Mouse (Mus musculus): Measurements from ENCODE around the gene Bid.
"Not testable (repeated sequence)": the region's sequence is repeated elsewhere in the genome, so short reads cannot be mapped to it uniquely, and the experiment has no call there.

Gene Bid

DNA sequence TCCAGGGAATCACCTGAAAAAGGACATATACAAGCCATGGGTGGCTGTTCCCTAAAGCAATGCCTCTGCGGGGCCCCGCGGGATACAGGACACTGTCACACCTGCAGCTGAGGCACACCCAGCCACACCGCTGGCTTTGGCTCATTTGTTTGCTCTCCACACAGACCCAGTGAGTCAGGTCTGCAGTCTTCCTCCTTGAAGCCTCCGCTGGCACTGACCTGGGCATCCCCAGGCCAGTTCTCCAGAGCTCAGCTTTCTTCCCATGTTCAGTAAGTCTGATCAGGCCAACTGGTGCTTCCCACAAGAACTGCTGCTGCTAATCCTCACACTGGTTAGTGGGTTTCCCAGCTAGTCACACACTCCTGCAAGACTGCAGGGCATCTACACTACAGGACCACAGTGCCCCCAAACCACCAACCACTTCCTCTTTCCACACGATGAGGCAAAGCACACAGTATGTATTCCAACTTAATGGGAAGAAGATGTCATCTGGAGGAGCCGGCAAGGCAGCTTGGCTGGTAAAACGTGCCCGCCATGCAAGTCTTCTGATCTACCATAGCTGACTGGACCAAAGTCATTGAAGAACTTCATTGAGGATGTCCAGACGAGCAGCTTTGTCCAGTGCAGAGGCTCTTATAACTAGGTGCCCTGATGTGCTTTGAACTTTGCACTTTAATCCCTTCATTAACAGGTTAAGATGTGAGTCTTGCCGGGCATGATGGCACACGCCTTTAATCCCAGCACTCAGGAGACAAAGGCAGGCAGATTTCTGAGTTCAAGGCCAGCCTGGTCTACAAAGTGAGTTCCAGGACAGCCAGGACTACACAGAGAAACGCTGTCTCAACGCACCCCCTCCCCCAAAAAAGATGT lies 14.6 kb downstream of the Bid start:
- no peak for DNase-seq

DNA sequence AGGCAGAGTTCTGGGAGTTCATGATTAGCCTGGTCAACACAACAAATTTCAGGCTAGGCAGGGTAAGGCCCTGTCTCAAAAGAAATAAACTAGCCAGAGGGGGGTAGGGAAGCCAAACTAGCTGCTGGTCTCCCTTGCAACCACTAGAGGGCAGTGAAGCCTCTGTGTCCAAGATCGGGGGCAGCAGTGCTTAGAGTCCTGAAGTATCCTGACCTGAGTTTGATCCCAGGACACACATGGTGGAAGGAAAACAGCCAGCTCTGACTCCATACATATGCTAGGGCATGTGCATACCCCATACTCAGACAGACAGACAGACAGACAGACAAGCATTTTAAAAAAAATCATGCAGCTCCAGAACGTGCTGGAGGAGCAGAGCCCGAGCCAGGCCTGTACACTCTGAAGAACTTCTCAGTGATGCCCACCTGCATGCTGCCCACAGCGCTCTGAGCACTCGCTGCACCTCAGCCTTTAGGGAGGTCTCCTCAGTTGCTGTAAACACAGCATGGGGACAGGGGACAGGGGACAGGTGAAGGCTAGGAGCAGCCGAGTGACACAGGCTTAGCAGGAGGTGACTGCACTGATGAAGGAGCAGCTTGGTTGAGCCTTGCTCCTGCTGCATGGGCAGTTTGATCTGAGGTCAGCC lies 18.3 kb downstream of the Bid start:
- DNase-seq: peak; percentile 51 to 65

DNA sequence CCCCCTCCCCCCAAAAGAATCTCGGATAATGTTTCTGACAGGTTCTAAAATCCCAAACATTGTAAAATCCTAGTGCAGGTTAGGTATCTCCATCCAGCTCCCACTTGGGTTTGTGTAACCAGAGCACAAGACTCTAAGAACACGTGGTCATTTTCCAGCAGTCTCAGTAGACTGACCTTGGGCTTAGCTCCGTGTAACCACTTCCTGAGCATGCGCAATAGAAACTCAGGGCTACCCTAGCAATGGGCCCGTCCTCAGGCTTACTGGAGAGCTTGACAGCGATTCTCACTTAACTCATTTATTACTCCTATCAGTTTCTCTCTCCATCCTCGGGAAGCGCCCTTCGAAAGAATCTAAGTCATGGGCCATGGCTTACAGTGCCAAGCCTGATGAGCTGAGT lies 22.1 kb downstream of the Bid start:
- no peak for DNase-seq

DNA sequence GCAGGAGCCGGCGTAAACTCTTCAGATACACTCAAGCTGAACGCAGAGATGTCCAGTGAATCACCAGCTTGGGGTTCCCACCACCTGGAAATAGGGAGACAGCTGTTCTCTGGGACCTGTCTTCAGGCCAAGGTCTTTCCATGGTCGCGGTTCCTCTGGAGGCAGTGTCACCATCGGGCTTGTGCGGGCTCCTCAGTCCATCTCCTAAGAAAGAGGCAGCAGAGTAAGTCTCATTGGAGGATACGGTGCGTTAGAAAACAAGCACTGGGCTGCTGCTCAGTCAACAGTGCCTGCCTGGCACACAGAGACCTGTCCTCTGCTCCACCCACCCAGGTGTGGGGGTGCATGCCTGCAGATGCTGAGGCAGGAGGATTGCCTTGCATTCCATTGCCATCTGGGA lies 22.6 kb downstream of the Bid start:
- no peak for DNase-seq

DNA sequence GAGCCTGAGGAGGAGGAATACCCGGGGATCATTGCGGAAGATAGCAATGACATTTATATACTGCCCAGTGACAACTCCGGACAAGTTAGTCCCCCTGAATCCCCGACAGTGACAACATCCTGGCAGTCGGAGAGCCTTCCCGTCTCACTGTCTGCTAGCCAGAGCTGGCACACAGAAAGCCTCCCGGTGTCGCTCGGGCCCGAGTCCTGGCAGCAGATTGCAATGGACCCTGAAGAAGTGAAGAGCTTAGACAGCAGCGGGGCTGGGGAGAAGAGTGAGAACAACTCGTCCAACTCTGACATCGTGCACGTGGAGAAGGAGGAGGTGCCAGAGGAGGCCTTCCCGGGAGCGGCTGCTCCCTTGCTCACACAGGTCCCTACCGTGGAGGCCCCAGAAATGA lies 30.0 kb downstream of the Bid start:
- no peak for DNase-seq

DNA sequence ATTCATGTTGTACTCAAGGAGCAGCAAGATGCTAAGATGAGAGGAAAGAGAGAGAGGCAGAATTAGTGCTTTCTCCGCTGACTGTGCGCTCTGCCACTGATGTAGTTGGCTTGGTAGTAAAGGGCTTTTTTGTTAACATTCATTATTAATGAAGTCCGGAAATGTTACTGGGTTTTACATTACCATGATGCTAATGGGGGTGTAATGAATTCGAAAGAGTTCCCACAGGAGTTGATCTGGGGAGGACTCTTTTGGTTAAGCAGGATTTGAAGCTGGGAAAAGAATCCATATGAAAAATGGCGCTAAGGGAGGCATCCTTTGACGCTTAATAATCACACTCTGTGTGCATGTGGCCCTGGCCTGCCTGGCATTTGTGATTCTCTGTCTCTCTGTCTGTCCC lies 32.2 kb downstream of the Bid start:
- DNase-seq: no peak

DNA sequence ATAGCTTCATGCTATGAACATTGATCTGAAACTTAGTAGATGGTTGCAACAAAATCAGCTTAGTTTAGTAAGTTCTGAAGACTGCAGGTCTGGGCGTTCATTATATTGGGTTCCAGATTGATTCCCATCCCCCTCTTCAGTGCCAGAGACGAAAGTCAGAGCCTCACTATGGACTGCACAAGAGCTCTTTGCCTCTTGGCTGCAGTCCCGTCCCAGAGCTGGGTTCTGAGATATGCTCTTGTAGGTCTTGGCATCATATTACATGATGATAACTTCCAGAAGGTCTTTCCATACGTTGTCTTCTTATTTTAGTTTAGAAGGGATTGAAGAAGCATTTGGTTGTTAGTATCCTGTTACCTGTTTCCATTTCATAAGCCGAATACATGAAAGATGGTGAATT lies 37.6 kb downstream of the Bid start:
- no peak for DNase-seq

DNA sequence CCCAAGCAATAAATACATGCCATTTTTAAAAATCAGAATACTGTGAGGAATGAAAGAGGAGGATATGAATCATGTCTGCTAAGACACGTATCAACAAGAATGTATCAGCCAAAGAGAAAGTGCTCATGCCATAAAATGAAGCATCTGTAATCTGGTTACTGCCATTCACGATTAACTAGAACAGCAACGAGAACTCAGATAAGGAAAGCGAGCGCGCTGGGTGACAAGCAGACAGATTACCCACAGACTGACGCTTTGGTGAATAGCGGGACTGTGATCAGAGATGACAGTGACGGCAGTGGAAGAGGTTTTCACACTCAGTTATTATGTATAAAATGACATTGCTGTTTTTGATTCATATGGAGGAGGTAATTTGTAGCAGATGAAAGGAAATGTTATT lies 42.8 kb downstream of the Bid start:
- DNase-seq: no peak

DNA sequence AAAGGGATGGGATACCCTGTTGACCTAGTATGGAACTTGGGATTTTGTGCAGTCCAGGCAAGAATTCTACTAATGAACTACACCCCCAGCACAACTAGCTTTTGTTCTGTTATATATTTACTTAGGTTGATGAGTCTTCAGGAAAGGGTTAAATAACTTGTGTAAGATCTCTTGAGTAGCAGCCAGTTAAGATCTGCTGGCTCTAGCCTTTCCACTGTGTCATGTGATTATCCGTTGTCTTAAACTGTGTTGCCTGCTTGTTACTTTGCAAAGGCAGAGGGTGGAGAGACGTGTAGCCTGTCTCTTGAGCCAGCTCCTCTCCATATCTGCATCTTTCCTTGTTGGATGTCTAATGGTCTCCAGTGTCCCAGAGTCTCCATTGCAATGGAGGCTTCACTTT lies 45.4 kb downstream of the Bid start:
- DNase-seq: no peak

DNA sequence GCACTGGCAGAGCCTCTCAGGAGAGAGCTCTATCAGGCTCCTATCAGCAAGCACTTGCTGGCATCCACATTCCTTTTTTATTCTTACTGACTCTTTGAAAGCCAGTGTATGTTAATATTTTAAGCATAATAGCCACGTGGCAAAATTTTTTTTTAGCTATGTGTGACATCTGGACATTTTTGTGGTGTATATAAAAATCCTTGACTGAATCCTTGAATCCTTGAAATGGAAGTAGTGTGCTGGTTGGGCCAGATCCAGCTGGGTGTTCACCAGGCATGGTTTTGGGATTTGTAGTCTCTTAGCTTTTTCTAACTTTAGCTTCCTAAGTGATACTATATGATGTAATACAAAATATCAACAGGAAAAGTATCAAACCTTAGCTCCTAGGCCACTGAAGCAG lies 47.8 kb downstream of the Bid start:
- DNase-seq: no peak

DNA sequence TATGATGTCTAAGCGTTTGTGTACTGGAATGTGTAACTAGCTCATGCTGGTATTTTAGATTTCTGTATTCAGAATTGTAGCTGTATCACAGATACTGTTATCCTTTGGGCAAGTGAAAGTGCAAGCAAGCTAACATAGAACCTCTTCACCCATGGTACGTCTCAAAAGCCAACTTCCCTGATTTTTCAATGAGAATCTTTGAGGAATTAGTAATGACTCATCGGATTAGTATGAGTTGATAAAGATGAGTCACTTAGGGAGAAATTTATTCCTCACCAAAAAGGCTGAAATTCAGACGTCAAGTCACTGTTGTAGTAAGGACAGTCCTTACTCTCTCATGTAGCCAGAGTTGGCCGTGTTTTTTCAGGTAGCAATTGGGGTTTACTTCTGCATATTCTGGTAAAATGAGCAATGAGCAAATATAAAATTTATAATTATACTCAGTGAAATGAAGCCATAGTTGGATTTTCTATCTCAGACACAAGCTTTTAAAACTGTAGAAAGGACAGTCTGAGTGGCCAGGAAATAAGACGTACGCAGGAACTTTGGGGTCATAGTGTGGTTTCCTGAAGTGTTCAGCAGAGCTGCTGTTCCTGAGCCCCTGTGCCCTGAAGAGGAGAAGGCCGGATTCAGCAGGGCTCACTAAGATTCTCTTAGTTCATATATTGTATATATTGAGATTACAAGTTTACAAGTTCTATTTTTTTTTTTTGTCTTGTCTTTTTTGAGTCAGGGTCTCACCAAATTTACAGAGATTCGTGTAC lies 50.4 kb downstream of the Bid start:
- DNase-seq: no peak

DNA sequence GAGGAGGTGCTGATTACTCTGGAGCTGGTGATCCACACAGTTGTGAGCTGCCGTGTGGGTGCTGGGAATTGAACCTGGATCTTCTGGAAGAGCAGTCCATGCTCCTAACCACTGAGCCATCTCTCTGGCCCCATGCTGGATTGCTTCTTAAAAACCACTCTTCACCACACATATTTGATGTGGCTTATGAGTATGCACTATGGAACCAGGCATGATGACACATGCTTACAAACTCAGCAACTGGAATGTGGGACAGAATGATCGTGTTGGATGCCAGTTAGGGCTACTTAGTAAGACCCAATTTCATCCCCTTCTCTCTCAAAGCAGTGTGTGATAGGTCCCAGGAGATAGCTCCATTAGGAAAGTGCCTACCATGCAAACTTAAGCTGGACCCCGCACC lies 56.6 kb downstream of the Bid start:
- no peak for DNase-seq

DNA sequence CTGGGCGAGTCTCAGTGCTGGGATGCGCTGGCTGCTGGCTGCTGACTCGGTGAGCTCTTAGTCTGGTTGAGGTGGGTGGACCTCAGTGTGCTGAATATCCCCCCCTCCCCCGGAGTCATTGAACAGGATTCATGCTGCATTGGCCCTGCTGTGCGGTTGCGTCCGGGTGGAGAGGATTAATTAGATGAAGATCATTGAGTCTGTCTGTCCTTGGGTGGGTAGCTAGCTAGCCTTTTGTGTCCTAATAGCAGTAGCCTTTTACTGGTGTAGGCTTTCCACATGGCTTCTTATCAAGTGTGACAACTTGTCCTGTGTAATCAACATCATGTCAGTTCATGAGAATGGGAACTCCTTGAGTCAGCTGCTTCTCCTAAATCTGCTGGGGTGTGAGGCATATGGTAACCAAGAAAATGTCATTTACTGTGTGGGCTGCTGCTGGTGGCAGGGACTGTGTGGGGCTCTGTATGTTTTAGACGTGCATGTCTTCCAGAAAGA lies 58.4 kb downstream of the Bid start:
- DNase-seq: no peak

DNA sequence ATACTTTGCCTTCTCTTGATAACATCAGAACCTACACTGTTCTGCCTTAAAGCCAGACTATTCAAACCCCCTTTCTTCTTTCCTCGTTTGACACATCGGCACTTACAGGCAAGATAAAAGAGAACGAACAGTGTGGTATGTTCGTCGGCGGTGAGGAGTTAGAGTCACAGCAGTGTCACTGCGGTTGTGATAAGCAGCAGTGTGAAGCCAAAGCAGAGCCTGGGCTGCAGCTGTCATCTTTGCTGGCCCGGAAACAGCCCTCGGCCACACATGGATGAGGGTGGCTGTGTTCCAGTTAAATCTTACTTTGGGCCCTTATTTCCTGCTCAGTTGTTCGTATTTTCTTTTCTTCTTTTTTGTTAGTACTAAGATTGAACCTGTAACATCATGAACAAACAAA lies 62.2 kb downstream of the Bid start:
- DNase-seq: peak; percentile 14 to 19

DNA sequence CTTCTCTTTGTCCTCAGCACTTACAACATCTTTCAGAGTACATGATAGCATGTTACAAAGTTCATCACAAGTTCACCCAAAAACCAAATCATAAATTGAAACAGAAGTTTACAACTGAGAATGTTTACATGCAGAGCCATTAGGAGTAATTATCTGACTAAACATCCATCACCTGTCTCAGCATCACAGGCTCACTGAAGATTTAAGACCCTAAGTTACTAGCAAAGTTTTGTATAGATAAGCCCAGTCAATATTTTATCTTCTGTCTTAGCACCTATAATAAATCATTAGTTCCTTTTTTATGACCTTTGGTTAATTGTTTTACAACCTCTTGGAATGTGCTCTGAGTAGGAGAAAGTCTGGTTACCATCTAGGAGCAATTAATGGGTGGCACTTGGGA lies 65.9 kb downstream of the Bid start:
- DNase-seq: not testable (repeated sequence)

Measured in kidney, postnatal 4 days (tissue).